In genomic region chr4:129246360-129247301, GRCm38 (mm10) we compare ENCODE assay signal across 11 mouse cellular contexts. TPM values are rescaled to one million over a fixed set of nuclear protein-coding genes. Genes with fewer than 3 reads are reported as not detected.
DNase-seq lines count a peak whose midpoint lies in the region; ATAC-seq and TF ChIP-seq lines count a peak whose summit lies in the region.
"Had no signal": no experiment of that assay in that cellular context is flagged by ENCODE, and none has a peak within 500 bp of the region (broad histone marks: within the 10 kb centered on the region; RNA-seq: fewer than 3 reads in every experiment).

No protein-coding gene starts in this region.

- no peak overlapping the region for H3K9ac ChIP-seq in heart, embryonic 16.5 days (ENCODE audit: low read length)
- H3K9ac ChIP-seq in liver, embryonic 14.5 days (replicated peaks), result no peak overlapping the region

- no peak overlapping the region for H3K27ac ChIP-seq in heart, embryonic 16.5 days (ENCODE audit: low read length)
- no peak overlapping the region for H3K27ac ChIP-seq in liver, embryonic 14.5 days

- TF ChIP-seq CTCF in liver, embryonic 14.5 days (IDR thresholded peaks at IDR 0.05; ENCODE audit: low read depth), result no peak

- no peak for DNase-seq in heart, postnatal 14 days
- DNase-seq in liver, embryonic 14.5 days (ENCODE audit: low read depth in 3 of 3, low spot score in 3 of 3), result no peak
- DNase-seq in yolk sac, embryonic 10.5 days (ENCODE audit: low spot score), result peak; percentile 69
- DNase-seq in frontal cortex, adult 2 months (ENCODE audit: extremely low spot score in 1 of 2, low spot score in 1 of 2), result no peak
- no peak for DNase-seq in frontal cortex, postnatal 25 days (ENCODE audit: low spot score in 2 of 2)
- DNase-seq: cerebellum, adult 18-20 months; gastrocnemius, postnatal 25 days; thymus, postnatal 4 days had no signal

- intact Hi-C loops in heart, postnatal 14 days (cut with DNase I), result no loop called here

- H3K4me2 ChIP-seq in heart, embryonic 16.5 days (ENCODE audit: low read depth, low read length), result peak overlapping the region; percentile 95
- peak overlapping the region; percentile 87; the same call in 1 of the 2 replicates for H3K4me2 ChIP-seq in liver, embryonic 14.5 days (ENCODE audit: low read depth)

- peak overlapping the region; percentile 73; the same call in 1 of the 2 replicates for H3K4me3 ChIP-seq in heart, embryonic 16.5 days (ENCODE audit: low read length)
- peak overlapping the region; percentile 90 for H3K4me3 ChIP-seq in megakaryocyte, embryonic 14.5 days (replicated peaks)
- no peak overlapping the region for H3K4me3 ChIP-seq in liver, embryonic 14.5 days (ENCODE audit: insufficient read depth in 1 of 2, low read depth in 2 of 2, low read length in 2 of 2)

- H3K4me1 ChIP-seq in heart, embryonic 16.5 days (ENCODE audit: control insufficient read depth, insufficient read depth, low read length), result peaks cover 15% of the 10 kb centered on the region; the same call in 1 of the 2 replicates
- peaks cover 85% of the 10 kb centered on the region for H3K4me1 ChIP-seq in megakaryocyte, embryonic 14.5 days
- peaks cover 7 to 17% of the 10 kb centered on the region in 2 experiments for H3K4me1 ChIP-seq in liver, embryonic 14.5 days (replicated peaks; ENCODE audit: control insufficient read depth in 2 of 2, insufficient read depth in 2 of 2, low read length in 1 of 2)

- WGBS in heart, embryonic 16.5 days, result 42% methylated on average over 15 of the region's 15 CpGs
- WGBS in liver, embryonic 14.5 days (ENCODE audit: insufficient replicate concordance), result 28% methylated on average over 15 of the region's 15 CpGs

- H3K27me3 ChIP-seq in heart, embryonic 16.5 days (ENCODE audit: control insufficient read depth, insufficient read depth, low read length), result peaks cover 54% of the 10 kb centered on the region
- peaks cover 56% of the 10 kb centered on the region for H3K27me3 ChIP-seq in megakaryocyte, embryonic 14.5 days (replicated peaks)
- H3K27me3 ChIP-seq in liver, embryonic 14.5 days (ENCODE audit: control insufficient read depth, insufficient read depth, low read length), result peaks cover 63% of the 10 kb centered on the region

- TF ChIP-seq EP300 in liver, embryonic 14.5 days (IDR thresholded peaks at IDR 0.05; ENCODE audit: low read depth), result no peak

- H3K9me3 ChIP-seq in heart, embryonic 16.5 days (replicated peaks; ENCODE audit: control insufficient read depth, low read length), result no peaks in the 10 kb centered on the region
- H3K9me3 ChIP-seq in megakaryocyte, embryonic 14.5 days, result no peaks in the 10 kb centered on the region
- no peaks in the 10 kb centered on the region for H3K9me3 ChIP-seq in liver, embryonic 14.5 days (ENCODE audit: control insufficient read depth, low read length)

- ATAC-seq in heart, embryonic 16.5 days (replicated peaks; ENCODE audit: extremely low read depth, insufficient read depth, low FRiP score), result no peak
- ATAC-seq in megakaryocyte, adult 5-6 weeks (ENCODE audit: poor library complexity, severe bottlenecking), result no peak
- ATAC-seq in liver, embryonic 14.5 days (ENCODE audit: insufficient read depth), result no peak

- no peaks in the 10 kb centered on the region for H3K36me3 ChIP-seq in heart, embryonic 16.5 days (ENCODE audit: control insufficient read depth, insufficient read depth)
- H3K36me3 ChIP-seq in megakaryocyte, embryonic 14.5 days (replicated peaks; ENCODE audit: low read length), result no peaks in the 10 kb centered on the region
- no peaks in the 10 kb centered on the region for H3K36me3 ChIP-seq in liver, embryonic 14.5 days (replicated peaks; ENCODE audit: control insufficient read depth, insufficient read depth, low read depth)

RNA-seq across cellular contexts. Expression of gene C77080, which starts 14.6 kb away (rescaled TPM):
- 2.2 and 2.3 TPM in 2 replicates for polyA plus RNA-seq in heart, embryonic 16.5 days (2015; fragmentation: Nextera tagmentation; extraction: Ambion mirVana)
- 1 to 10 TPM; 4.8 to 5.7 TPM for total RNA-seq in heart, postnatal 14 days (2021)
- polyA plus RNA-seq in megakaryocyte, embryonic 14.5 days (2012; ENCODE audit: insufficient read depth, low replicate concordance), result 6.4 and 8.7 TPM in 2 replicates
- not detected in 2 replicates for total RNA-seq in megakaryocyte, adult 5-6 weeks (2015)
- total RNA-seq in megakaryocyte, adult 5-6 weeks (2017), result not detected in 2 replicates
- 1.2 and 1.5 TPM in 2 replicates for polyA plus RNA-seq in liver, embryonic 14.5 days (2012; rRNA removed)
- polyA plus RNA-seq in liver, embryonic 14.5 days (2014; fragmentation: Nextera tagmentation; extraction: Ambion mirVana), result 0.74 and 0.91 TPM in 2 replicates
- 7.5 and 9.2 TPM in 2 replicates for polyA plus RNA-seq in frontal cortex, adult 2 months (2012; rRNA removed)

RNA-seq across cellular contexts. Expression of gene Sync, which starts 40.8 kb away (rescaled TPM):
- polyA plus RNA-seq in heart, embryonic 16.5 days (2015; fragmentation: Nextera tagmentation; extraction: Ambion mirVana), result 1.8 and 1.9 TPM in 2 replicates
- 10 to 100 TPM; 11.4 to 12.5 TPM for total RNA-seq in heart, postnatal 14 days (2021)
- not detected in 2 replicates for polyA plus RNA-seq in megakaryocyte, embryonic 14.5 days (2012; ENCODE audit: insufficient read depth, low replicate concordance)
- not detected in 2 replicates for total RNA-seq in megakaryocyte, adult 5-6 weeks (2015)
- total RNA-seq in megakaryocyte, adult 5-6 weeks (2017), result 1.3 TPM in 1 of 2 replicates, not detected in the other
- 0.01 and 0.03 TPM in 2 replicates for polyA plus RNA-seq in liver, embryonic 14.5 days (2012; rRNA removed)
- 0.08 TPM in 1 of 2 replicates, not detected in the other for polyA plus RNA-seq in liver, embryonic 14.5 days (2014; fragmentation: Nextera tagmentation; extraction: Ambion mirVana)
- 1.3 TPM in 2 replicates for polyA plus RNA-seq in frontal cortex, adult 2 months (2012; rRNA removed)

RNA-seq across cellular contexts. Expression of gene Yars, which starts 57.1 kb away (rescaled TPM):
- 45.9 and 53.3 TPM in 2 replicates for polyA plus RNA-seq in heart, embryonic 16.5 days (2015; fragmentation: Nextera tagmentation; extraction: Ambion mirVana)
- 10 to 100 TPM; 26.5 to 30.5 TPM for total RNA-seq in heart, postnatal 14 days (2021)
- polyA plus RNA-seq in megakaryocyte, embryonic 14.5 days (2012; ENCODE audit: insufficient read depth, low replicate concordance), result 2.2 and 17.4 TPM in 2 replicates
- total RNA-seq in megakaryocyte, adult 5-6 weeks (2015), result 9.4 and 12.5 TPM in 2 replicates
- 20.0 and 26.1 TPM in 2 replicates for total RNA-seq in megakaryocyte, adult 5-6 weeks (2017)
- 17.3 and 28.7 TPM in 2 replicates for polyA plus RNA-seq in liver, embryonic 14.5 days (2012; rRNA removed)
- 53.2 and 59.8 TPM in 2 replicates for polyA plus RNA-seq in liver, embryonic 14.5 days (2014; fragmentation: Nextera tagmentation; extraction: Ambion mirVana)
- 72.0 and 72.5 TPM in 2 replicates for polyA plus RNA-seq in frontal cortex, adult 2 months (2012; rRNA removed)

RNA-seq across cellular contexts. Expression of gene S100pbp, which starts 57.1 kb away (rescaled TPM):
- 10.9 and 11.8 TPM in 2 replicates for polyA plus RNA-seq in heart, embryonic 16.5 days (2015; fragmentation: Nextera tagmentation; extraction: Ambion mirVana)
- 10 to 100 TPM; 16.7 to 17.7 TPM for total RNA-seq in heart, postnatal 14 days (2021)
- 0.90 and 2.0 TPM in 2 replicates for polyA plus RNA-seq in megakaryocyte, embryonic 14.5 days (2012; ENCODE audit: insufficient read depth, low replicate concordance)
- total RNA-seq in megakaryocyte, adult 5-6 weeks (2015), result 28.3 and 37.5 TPM in 2 replicates
- 14.1 and 22.2 TPM in 2 replicates for total RNA-seq in megakaryocyte, adult 5-6 weeks (2017)
- polyA plus RNA-seq in liver, embryonic 14.5 days (2012; rRNA removed), result 12.2 and 12.5 TPM in 2 replicates
- polyA plus RNA-seq in liver, embryonic 14.5 days (2014; fragmentation: Nextera tagmentation; extraction: Ambion mirVana), result 4.5 and 4.8 TPM in 2 replicates
- polyA plus RNA-seq in frontal cortex, adult 2 months (2012; rRNA removed), result 28.0 and 31.5 TPM in 2 replicates

Comparison
In these comparisons a context has a peak if more than half of its experiments do, and no peak if none do; other contexts are left out.
1. H3K4me3 ChIP-seq: peak in heart, embryonic 16.5 days (single experiment) and megakaryocyte, embryonic 14.5 days (single experiment); none in liver, embryonic 14.5 days (0 of 2).